Mouse (Mus musculus) regulatory T cell (primary cell): ENCODE results near the gene Olfr15.
"Not testable (repeated sequence)": the region's sequence is repeated elsewhere in the genome, so short reads cannot be mapped to it uniquely, and the experiment has no call there.

Experiments
- in situ Hi-C: fragments of 300-600 bp; cut with MboI, MseI; formaldehyde crosslinking; loops from one replicate; pipeline ENCODE4 v1.15.1; 2025; ENCODE audit warnings: high pct_unique_total_duplicates

Olfr15 gene

GRCm38 (mm10) chr16:3830588-3831109, at the start of gene Olfr15:
TSS of gene Olfr15 (plus strand) at chr16:3830878.
- in situ Hi-C loops, result no loop called here

GRCm38 (mm10) chr16:3781237-3781636, 49.4 kb upstream of the Olfr15 start:
- in situ Hi-C loops, result no loop called here

GRCm38 (mm10) chr16:3788394-3788793, 42.3 kb upstream of the Olfr15 start:
- in situ Hi-C loops, result no loop called here

GRCm38 (mm10) chr16:3808176-3808575, 22.5 kb upstream of the Olfr15 start:
- in situ Hi-C loops, result no loop called here

GRCm38 (mm10) chr16:3814667-3815066, 16.0 kb upstream of the Olfr15 start:
- in situ Hi-C loops, result not testable (repeated sequence)

GRCm38 (mm10) chr16:3820202-3820601, 10.5 kb upstream of the Olfr15 start:
- in situ Hi-C loops, result no loop called here

GRCm38 (mm10) chr16:3828021-3828420, 2.7 kb upstream of the Olfr15 start:
- in situ Hi-C loops, result no loop called here

GRCm38 (mm10) chr16:3829727-3830126, 951 bp upstream of the Olfr15 start:
- in situ Hi-C loops, result no loop called here

- in situ Hi-C loops, result no loop called here
Observed at GRCm38 (mm10) chr16:3835461-3835860, 4.8 kb downstream of the Olfr15 start.

- in situ Hi-C loops, result no loop called here
Observed at GRCm38 (mm10) chr16:3839157-3839885, 8.6 kb downstream of the Olfr15 start.

- in situ Hi-C loops, result no loop called here
Observed at GRCm38 (mm10) chr16:3842989-3843388, 12.3 kb downstream of the Olfr15 start.

GRCm38 (mm10) chr16:3843796-3844195, 13.1 kb downstream of the Olfr15 start:
- in situ Hi-C loops, result no loop called here

- in situ Hi-C loops, result loop anchor here (5.0 kb wide), 1 partner anchor 105 kb away; the partner anchor contains the start of gene Zfp263
Observed at GRCm38 (mm10) chr16:3846711-3847518, 16.2 kb downstream of the Olfr15 start, which contains the start of gene Zfp174. TSS of gene Zfp174 (plus strand) at chr16:3847268.

GRCm38 (mm10) chr16:3847871-3848270, 17.2 kb downstream of the Olfr15 start:
- in situ Hi-C loops, result loop anchor here (5.0 kb wide), 1 partner anchor 106 kb away; the partner anchor contains the start of gene Zfp263

- in situ Hi-C loops, result loop anchor here (5.0 kb wide), 1 partner anchor 106 kb away; the partner anchor contains the start of gene Zfp263
Observed at GRCm38 (mm10) chr16:3848416-3848815, 17.7 kb downstream of the Olfr15 start.

- in situ Hi-C loops, result not testable (repeated sequence)
Observed at GRCm38 (mm10) chr16:3851301-3851700, 20.6 kb downstream of the Olfr15 start.

GRCm38 (mm10) chr16:3852586-3852985, 21.9 kb downstream of the Olfr15 start:
- in situ Hi-C loops, result no loop called here

GRCm38 (mm10) chr16:3854437-3855182, 23.9 kb downstream of the Olfr15 start:
- in situ Hi-C loops, result no loop called here

- in situ Hi-C loops, result no loop called here
Observed at GRCm38 (mm10) chr16:3855776-3856175, 25.1 kb downstream of the Olfr15 start.

GRCm38 (mm10) chr16:3859254-3859653, 28.6 kb downstream of the Olfr15 start:
- in situ Hi-C loops, result no loop called here

- in situ Hi-C loops, result no loop called here
Observed at GRCm38 (mm10) chr16:3871815-3872214, 41.1 kb downstream of the Olfr15 start.
